Mouse (Mus musculus) embryonic facial prominence, embryonic 14.5 days (tissue): ENCODE results near the gene Tmem213. TPM values are rescaled to one million over a fixed set of nuclear protein-coding genes. Genes with fewer than 3 reads are reported as not detected.

ENCODE experiments used
- ATAC-seq: fragments of 200-750 bp; cut with Nextera tagmentation; 2 replicates; pipeline ENCODE4 v1.8.0; 2017; ENCODE audit warnings: low read depth, moderate number of reproducible peaks, moderate TSS enrichment
- DNase-seq: peaks from one replicate; pipeline ENCODE4 v3.0.0-alpha.2; 2015; ENCODE audit warnings: low spot score
- H3K27ac ChIP-seq: fragments of 300-500 bp; sonication (generic); replicated peaks from 2 replicates; pipeline ENCODE4 v1.5.1; 2014; ENCODE audit warnings: low read depth, mild to moderate bottlenecking, low read length, moderate library complexity
- H3K27me3 ChIP-seq: fragments of 300-500 bp; sonication (generic); replicated peaks from 2 replicates; pipeline ENCODE4 v1.6.1; 2014; ENCODE audit warnings: low read length; ENCODE audit not compliant: control insufficient read depth, insufficient read depth
- H3K36me3 ChIP-seq: fragments of 300-500 bp; sonication (generic); 2 replicates; pipeline ENCODE4 v1.6.1; 2014; ENCODE audit warnings: low read length, mixed read lengths; ENCODE audit not compliant: control insufficient read depth, insufficient read depth
- H3K4me1 ChIP-seq: fragments of 300-500 bp; sonication (generic); 2 replicates; pipeline ENCODE4 v1.6.1; 2014; ENCODE audit warnings: antibody characterized with exemption, low read length; ENCODE audit not compliant: control insufficient read depth, insufficient read depth
- H3K4me2 ChIP-seq: fragments of 300-500 bp; sonication (generic); 2 replicates; pipeline ENCODE4 v1.6.1; 2014; ENCODE audit warnings: low read depth, mild to moderate bottlenecking, low read length, moderate library complexity, mixed read lengths
- H3K4me3 ChIP-seq: fragments of 300-500 bp; sonication (generic); 2 replicates; pipeline ENCODE4 v1.5.1; 2014; ENCODE audit warnings: low read depth, mild to moderate bottlenecking, low read length
- H3K9ac ChIP-seq: fragments of 300-500 bp; sonication (generic); 2 replicates; pipeline ENCODE4 v1.6.1; 2014; ENCODE audit warnings: low read depth, mild to moderate bottlenecking, low read length, moderate library complexity, mixed read lengths
- H3K9me3 ChIP-seq: fragments of 300-500 bp; sonication (generic); 2 replicates; pipeline ENCODE4 v1.6.1; 2016; ENCODE audit warnings: low read length; ENCODE audit not compliant: control insufficient read depth
- WGBS: fragments of 180-500 bp; shearing (Covaris S2); extraction: QIAGEN DNeasy Blood & Tissue Kit; methylation state at CpG from one replicate; pipeline ENCODE4 v1.1.7; 2014; 5-methylcytosine and 5-hydroxymethylcytosine counted together
- polyA plus RNA-seq: library from polyadenylated mRNA; unstranded; fragments of >200 nt; fragmentation: Nextera tagmentation; extraction: Ambion mirVana; gene quantifications from 2 replicates; pipeline ENCODE4 v1.2.1, GENCODE M21; 2014

Gene Tmem213
- polyA plus RNA-seq, 1 experiment from 2014 or later = 3.2 TPM

DNA sequence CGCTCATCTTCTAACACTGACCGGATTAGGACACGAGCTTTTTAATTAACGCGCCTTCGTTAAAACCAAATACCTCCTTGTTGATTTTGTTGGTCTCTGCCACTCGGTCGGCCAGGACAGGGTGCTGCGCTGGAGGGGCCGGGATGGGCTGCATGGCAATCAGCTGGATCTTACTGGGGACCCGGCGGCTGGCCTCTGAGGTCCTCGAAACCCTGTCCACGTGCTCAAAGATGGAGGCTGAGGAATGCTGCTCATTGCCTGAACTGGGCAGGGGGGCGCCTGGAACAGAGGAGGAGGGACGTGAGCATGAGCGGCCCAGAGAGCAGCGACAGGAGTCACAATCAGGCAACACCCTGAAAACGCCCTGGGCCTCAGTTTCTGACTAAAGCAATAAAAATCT is 40.4 kb downstream of the Tmem213 start:
- no peaks in the 10 kb centered on the region for H3K27me3 ChIP-seq
- H3K27ac ChIP-seq = no peak overlapping the region
- H3K9me3 ChIP-seq = no peaks in the 10 kb centered on the region
- H3K4me1 ChIP-seq = peaks cover 7% of the 10 kb centered on the region; the same call in 1 of the 2 replicates
- no peak for DNase-seq
- no peak overlapping the region for H3K9ac ChIP-seq
- ATAC-seq = no peak
- no peak overlapping the region for H3K4me2 ChIP-seq
- no peak overlapping the region for H3K4me3 ChIP-seq
- WGBS = 80% methylated on average over 19 of the region's 19 CpGs
- peaks cover 41% of the 10 kb centered on the region for H3K36me3 ChIP-seq

DNA sequence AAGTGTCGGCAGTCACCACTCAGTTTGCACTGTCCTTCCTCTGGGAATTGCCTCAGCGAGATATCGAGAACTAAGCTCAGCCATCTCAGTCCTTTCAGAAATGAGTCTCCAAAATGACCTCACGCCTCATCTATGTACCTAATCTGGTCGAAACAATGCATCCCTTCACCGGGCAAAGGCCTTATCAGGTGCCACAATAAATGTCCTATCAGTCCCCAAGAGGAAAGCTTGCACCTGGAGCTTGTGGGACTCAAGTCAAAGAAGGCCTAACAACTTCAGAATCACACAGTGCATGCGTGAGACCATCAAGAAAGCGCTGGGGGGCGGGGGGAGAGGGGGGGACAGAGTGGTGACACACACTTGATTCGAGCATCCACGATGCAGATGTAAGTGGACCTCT is 43.2 kb downstream of the Tmem213 start:
- Histone ChIP-seq H3K36me3 (peaks cover 40% of the 10 kb centered on the region), H3K9ac (no peak overlapping the region), H3K4me3 (no peak overlapping the region), H3K4me1 (0 out of 2 replicates have a peak, but pooled peaks cover 2% of the 10 kb centered on the region), H3K4me2 (no peak overlapping the region), H3K27me3 (no peaks in the 10 kb centered on the region), H3K27ac (no peak overlapping the region), H3K9me3 (no peaks in the 10 kb centered on the region)
- 84% methylated on average over 9 of the region's 11 CpGs for WGBS
- ATAC-seq (no peak), DNase-seq (no peak)

DNA sequence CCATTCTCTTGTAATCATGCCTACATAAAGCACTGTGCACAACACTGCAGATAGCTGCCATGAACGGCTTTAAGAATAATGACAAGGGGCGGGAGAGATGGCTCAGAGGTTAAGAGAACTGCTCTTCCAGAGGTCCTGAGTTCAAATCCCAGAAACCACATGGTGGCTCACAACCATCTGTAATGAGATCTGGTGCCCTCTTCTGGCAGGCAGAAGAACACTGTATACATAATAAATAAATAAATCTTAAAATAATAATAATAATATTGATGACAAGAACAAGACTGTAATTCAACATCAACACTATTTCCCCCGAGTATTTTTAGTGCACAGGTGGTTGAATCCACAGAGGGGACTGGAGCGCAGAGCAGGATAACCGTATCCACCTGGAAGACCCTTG is 47.1 kb downstream of the Tmem213 start:
- ATAC-seq (no peak), DNase-seq (no peak)

DNA sequence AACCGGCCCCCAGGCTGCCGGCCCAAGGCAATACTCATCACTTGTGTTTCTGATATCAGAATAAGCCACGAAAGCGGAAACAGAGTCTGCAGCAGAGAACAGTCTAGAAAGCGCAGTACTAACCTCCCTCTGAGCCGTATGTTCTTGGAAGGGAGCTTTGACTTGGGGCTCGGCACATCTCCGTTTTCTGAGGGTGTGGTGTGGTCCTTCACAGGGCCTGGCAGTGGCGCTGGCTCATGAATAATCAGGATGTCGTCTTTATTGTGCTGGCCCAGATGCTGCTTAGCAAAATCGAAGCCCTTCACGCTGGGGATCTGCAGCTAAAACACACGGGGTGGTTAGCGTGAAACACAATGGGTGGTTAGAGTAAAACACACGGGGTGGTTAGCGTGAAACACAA is 48.9 kb downstream of the Tmem213 start:
- Histone ChIP-seq H3K9me3 (no peaks in the 10 kb centered on the region), H3K9ac (no peak overlapping the region), H3K36me3 (peaks cover 21% of the 10 kb centered on the region; the same call in 1 of the 2 replicates), H3K27ac (no peak overlapping the region), H3K4me1 (no peaks in the 10 kb centered on the region), H3K27me3 (no peaks in the 10 kb centered on the region), H3K4me2 (no peak overlapping the region), H3K4me3 (no peak overlapping the region)
- WGBS = 75% methylated on average over 16 of the region's 16 CpGs
- ATAC-seq (no peak), DNase-seq (no peak)

More for the DNA sequence above, 47.1 kb downstream of the Tmem213 start:
- H3K36me3 ChIP-seq = peaks cover 24% of the 10 kb centered on the region; the same call in 1 of the 2 replicates
- H3K4me3 ChIP-seq = no peak overlapping the region
- no peaks in the 10 kb centered on the region for H3K27me3 ChIP-seq
- H3K4me1 ChIP-seq = no peaks in the 10 kb centered on the region
- WGBS = 84% methylated on average over 5 of the region's 5 CpGs
- H3K9me3 ChIP-seq = no peaks in the 10 kb centered on the region
- H3K27ac ChIP-seq = no peak overlapping the region
- no peak overlapping the region for H3K9ac ChIP-seq
- H3K4me2 ChIP-seq = no peak overlapping the region

DNA sequence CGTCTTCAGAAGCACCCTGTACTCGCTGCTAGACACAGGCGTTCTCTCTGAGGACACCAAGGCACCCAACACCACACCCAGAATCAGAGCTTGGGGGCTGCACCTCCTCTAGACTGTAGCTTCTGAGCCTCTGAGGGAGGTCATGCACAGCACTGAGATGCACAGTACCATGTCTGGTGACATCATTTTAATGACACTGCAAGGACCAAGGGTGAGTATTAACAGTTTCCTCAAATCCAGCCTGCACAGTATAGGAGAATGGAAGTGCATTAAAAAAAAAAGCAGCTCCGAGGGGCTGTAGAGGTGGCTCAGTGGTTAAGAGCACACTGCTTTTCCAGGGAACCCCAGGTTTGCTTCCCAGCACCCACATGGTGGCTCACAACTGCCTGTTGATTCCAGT is 50.5 kb downstream of the Tmem213 start:
- Histone ChIP-seq H3K36me3 (peaks cover 26% of the 10 kb centered on the region; the same call in 1 of the 2 replicates), H3K4me3 (no peak overlapping the region), H3K27me3 (no peaks in the 10 kb centered on the region), H3K27ac (no peak overlapping the region), H3K4me1 (no peaks in the 10 kb centered on the region), H3K9me3 (no peaks in the 10 kb centered on the region), H3K4me2 (no peak overlapping the region), H3K9ac (no peak overlapping the region)
- ATAC-seq (no peak), DNase-seq (no peak)
- WGBS = 83% methylated on average over 4 of the region's 4 CpGs

DNA sequence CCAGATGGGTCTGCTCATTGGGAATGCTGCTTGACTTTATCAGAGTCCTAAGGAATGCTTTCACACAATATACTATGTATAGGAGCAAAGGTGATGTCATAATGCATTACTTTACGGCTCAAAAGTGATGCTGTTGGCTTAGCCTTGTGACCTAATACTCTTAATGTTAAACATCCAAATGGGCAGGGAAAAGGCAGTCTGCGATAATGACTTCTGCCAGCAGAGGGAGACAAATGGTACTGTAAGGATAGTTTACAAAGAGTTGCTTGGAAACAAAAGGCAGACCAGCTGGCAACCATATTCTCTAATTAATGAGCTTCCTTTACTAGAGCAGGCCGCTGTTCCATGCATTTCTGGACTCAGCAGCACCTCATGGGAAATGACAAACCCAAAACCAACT is 51.0 kb downstream of the Tmem213 start:
- H3K36me3 ChIP-seq = peaks cover 20% of the 10 kb centered on the region; the same call in 1 of the 2 replicates
- no peaks in the 10 kb centered on the region for H3K27me3 ChIP-seq
- H3K4me3 ChIP-seq = no peak overlapping the region
- H3K4me1 ChIP-seq = peaks cover 2% of the 10 kb centered on the region; the same call in 1 of the 2 replicates
- H3K9me3 ChIP-seq = no peaks in the 10 kb centered on the region
- DNase-seq (peak; percentile 94), ATAC-seq (peak; percentile 76; the same call in 1 of the 2 replicates)
- no peak overlapping the region for H3K4me2 ChIP-seq
- H3K9ac ChIP-seq = no peak overlapping the region
- WGBS = 9% methylated on average over 3 of the region's 3 CpGs
- no peak overlapping the region; the same call in 1 of the 2 replicates for H3K27ac ChIP-seq

DNA sequence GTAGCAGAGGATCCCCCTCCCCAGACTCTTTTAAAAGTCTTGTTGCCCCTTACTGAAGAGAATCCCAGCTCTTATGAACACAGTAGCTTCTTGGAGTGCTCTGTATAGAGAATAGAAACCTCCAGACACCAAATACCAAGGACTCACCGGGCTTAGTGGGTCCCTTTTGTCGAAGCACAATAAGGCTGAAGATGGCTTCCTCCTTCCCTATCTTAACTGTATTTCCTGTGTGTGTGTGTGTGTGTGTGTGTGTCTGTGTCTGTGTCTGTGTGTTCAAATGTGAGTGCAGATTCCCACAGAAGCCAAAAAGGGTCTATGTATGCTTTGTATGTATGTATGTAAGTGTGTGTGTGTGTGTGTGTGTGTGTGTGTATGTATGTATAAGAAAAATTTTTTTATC is 51.5 kb downstream of the Tmem213 start:
- Histone ChIP-seq H3K9ac (no peak overlapping the region), H3K4me2 (no peak overlapping the region), H3K27ac (no peak overlapping the region; the same call in 1 of the 2 replicates), H3K27me3 (no peaks in the 10 kb centered on the region), H3K4me3 (no peak overlapping the region), H3K4me1 (peaks cover 5% of the 10 kb centered on the region), H3K9me3 (no peaks in the 10 kb centered on the region), H3K36me3 (peaks cover 16% of the 10 kb centered on the region; the same call in 1 of the 2 replicates)
- DNase-seq = no peak
- no peak for ATAC-seq
- WGBS = 71% methylated on average over 2 of the region's 2 CpGs

DNA sequence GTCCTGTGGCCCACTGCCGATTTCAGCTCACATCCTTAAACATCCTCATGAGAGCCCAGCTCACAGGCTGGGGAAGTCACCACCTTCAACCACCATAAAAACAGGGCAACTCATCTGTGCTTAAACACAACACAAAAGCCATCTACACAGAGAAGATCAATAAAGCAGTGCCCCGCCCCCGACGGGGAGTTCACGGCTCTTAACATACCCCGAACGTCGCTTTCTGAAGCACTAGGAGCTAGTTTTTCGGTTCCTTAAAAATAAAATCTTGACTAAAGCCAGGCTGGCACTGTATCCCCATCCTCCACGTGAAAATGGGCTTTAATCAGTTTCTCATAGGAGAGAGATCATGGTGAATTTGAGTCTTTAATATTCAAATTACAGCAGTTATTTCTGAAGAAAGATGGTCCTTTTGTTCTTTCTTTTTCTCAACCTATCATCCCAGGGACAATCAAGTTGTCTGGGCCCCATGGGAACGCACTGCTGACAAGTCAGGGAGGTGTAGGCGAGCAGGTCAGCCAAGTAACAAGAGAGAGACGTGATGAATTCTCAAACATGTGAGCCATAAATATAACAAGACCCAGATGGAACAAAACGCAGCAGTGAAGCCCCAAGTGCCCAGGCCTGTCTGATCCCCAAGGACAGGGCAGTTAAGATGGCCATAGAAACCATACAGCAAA is 53.9 kb downstream of the Tmem213 start:
- WGBS = 63% methylated on average over 14 of the region's 14 CpGs
- Histone ChIP-seq H3K9ac (no peak overlapping the region), H3K4me2 (no peak overlapping the region), H3K27me3 (no peaks in the 10 kb centered on the region), H3K36me3 (peaks cover 14% of the 10 kb centered on the region), H3K4me3 (no peak overlapping the region), H3K4me1 (peaks cover 10% of the 10 kb centered on the region), H3K9me3 (no peaks in the 10 kb centered on the region), H3K27ac (no peak overlapping the region)
- ATAC-seq (no peak), DNase-seq (no peak)

DNA sequence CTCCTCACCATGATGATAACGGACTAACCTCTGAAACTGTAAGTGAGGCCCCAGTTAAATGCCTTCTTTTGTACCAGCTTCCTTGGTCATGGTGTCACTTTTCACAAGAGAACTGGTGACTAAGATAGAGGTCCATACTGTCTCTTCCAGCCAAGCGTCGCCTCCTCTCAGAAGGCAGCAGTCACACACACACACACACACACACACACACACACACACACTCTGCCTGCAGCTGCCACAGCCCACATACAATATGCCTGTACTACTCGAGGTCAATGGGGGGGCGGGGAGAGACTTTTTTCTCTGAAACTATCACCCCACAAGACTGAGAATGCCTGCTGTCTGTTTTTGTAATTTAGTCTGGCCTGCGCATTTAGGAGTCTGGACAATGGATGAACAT is 55.6 kb downstream of the Tmem213 start:
- no peak overlapping the region for H3K27ac ChIP-seq
- no peak overlapping the region for H3K4me3 ChIP-seq
- no peaks in the 10 kb centered on the region for H3K9me3 ChIP-seq
- ATAC-seq = no peak
- no peak overlapping the region for H3K4me2 ChIP-seq
- peaks cover 10% of the 10 kb centered on the region for H3K4me1 ChIP-seq
- H3K36me3 ChIP-seq = peaks cover 29% of the 10 kb centered on the region
- no peak overlapping the region for H3K9ac ChIP-seq
- DNase-seq = no peak
- 66% methylated on average over 6 of the region's 6 CpGs for WGBS
- no peaks in the 10 kb centered on the region for H3K27me3 ChIP-seq
